Mouse (Mus musculus) testis, adult 2 months (tissue): ENCODE results near the gene Radil.

Source experiments
- CTCF ChIP-seq: fragments of 200-500 bp; IDR thresholded peaks from 2 replicates; pipeline ENCODE4 v1.5.1; 2012; ENCODE audit warnings: low read depth, mild to moderate bottlenecking, inconsistent platforms, low read length, moderate library complexity; ENCODE audit not compliant: control insufficient read depth, insufficient read depth, insufficient replicate concordance
- POLR2A ChIP-seq: fragments of 200-500 bp; IDR thresholded peaks from 2 replicates; pipeline ENCODE4 v1.6.1; 2012; ENCODE audit warnings: low read depth, mild to moderate bottlenecking, inconsistent platforms, low read length, moderate library complexity; ENCODE audit not compliant: control insufficient read depth

GRCm38 (mm10) chr5:142450846-142451245 lies 100.1 kb downstream of the Radil start:
- TF ChIP-seq CTCF (no peak), POLR2A (no peak)
